Mouse (Mus musculus) intestine, postnatal 0 days (tissue): ENCODE data around the gene Man1c1. TPM values are rescaled to one million over a fixed set of nuclear protein-coding genes. Genes with fewer than 3 reads are reported as not detected.
A peak's percentile ranks its signal among the peaks of the same experiment; 100 is the strongest.

Source experiments
- ATAC-seq: fragments of 200-750 bp; cut with Nextera tagmentation; 2 replicates; pipeline ENCODE4 v1.8.0; 2017; ENCODE audit warnings: mild to moderate bottlenecking, moderate TSS enrichment, moderate library complexity
- H3K27ac ChIP-seq: fragments of 300-500 bp; sonication (generic); 2 replicates; pipeline ENCODE4 v1.5.1; 2014; ENCODE audit warnings: mild to moderate bottlenecking, low read depth, low read length, moderate library complexity
- H3K27me3 ChIP-seq: fragments of 300-500 bp; sonication (generic); replicated peaks from 2 replicates; pipeline ENCODE4 v1.6.1; 2014; ENCODE audit warnings: low read length, mixed read lengths; ENCODE audit not compliant: control insufficient read depth, insufficient read depth
- H3K36me3 ChIP-seq: fragments of 300-500 bp; sonication (generic); 2 replicates; pipeline ENCODE4 v1.6.1; 2014; ENCODE audit warnings: mild to moderate bottlenecking, moderate library complexity; ENCODE audit not compliant: control insufficient read depth, insufficient read depth
- H3K4me1 ChIP-seq: fragments of 300-500 bp; sonication (generic); replicated peaks from 2 replicates; pipeline ENCODE4 v1.6.1; 2014; ENCODE audit warnings: antibody characterized with exemption, low read length, mixed read lengths; ENCODE audit not compliant: control insufficient read depth, insufficient read depth
- H3K4me2 ChIP-seq: fragments of 300-500 bp; sonication (generic); replicated peaks from 2 replicates; pipeline ENCODE4 v1.6.1; 2014; ENCODE audit warnings: low read depth, mild to moderate bottlenecking, moderate library complexity
- H3K4me3 ChIP-seq: fragments of 300-500 bp; sonication (generic); 2 replicates; pipeline ENCODE4 v1.5.1; 2014; ENCODE audit warnings: low read depth, low read length
- H3K9ac ChIP-seq: fragments of 300-500 bp; sonication (generic); 2 replicates; pipeline ENCODE4 v1.6.1; 2014; ENCODE audit warnings: mild to moderate bottlenecking, low read depth, low read length
- H3K9me3 ChIP-seq: fragments of 300-500 bp; sonication (generic); 2 replicates; pipeline ENCODE4 v1.6.1; 2016; ENCODE audit warnings: mixed run types; ENCODE audit not compliant: control insufficient read depth
- CTCF ChIP-seq: sonication (generic); IDR thresholded peaks from 2 replicates; pipeline ENCODE4 v1.5.1; 2016; ENCODE audit warnings: low read depth, mild to moderate bottlenecking, control low read depth, antibody characterized with exemption, moderate library complexity
- WGBS: fragments of 180-500 bp; shearing (Covaris S2); extraction: QIAGEN DNeasy Blood & Tissue Kit; methylation state at CpG from one replicate; pipeline ENCODE4 v1.1.7; 2014; 5-methylcytosine and 5-hydroxymethylcytosine counted together
- polyA plus RNA-seq: library from polyadenylated mRNA; unstranded; fragments of >200 nt; fragmentation: Nextera tagmentation; extraction: Ambion mirVana; gene quantifications from 2 replicates; pipeline ENCODE4 v1.2.1, GENCODE M21; 2015

The Man1c1 gene
- polyA plus RNA-seq, 1 experiment from 2014 or later: 1.7 TPM

DNA sequence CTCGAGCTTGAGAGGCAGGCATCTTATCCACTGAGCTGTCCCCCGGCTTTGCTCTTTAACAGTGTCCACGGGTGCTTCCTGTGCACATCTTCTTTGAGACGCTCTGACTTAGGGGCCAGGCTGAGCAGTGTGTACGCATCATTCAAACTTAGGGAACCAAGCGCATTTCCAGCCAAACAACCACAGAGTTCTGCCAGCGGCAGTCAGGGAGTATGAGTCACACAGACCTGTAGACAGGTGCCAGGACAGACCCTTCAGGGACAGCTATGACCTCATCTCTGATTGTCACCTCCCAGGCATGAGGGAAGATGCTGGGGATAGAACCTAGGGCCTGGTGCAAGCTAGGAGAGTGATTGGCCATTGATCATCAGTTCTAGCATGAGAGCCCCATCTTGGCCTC is 144.9 kb downstream of the Man1c1 start:
- TF ChIP-seq CTCF: no peak
- Histone ChIP-seq H3K9ac (no peak overlapping the region), H3K9me3 (no peaks in the 10 kb centered on the region), H3K4me2 (no peak overlapping the region), H3K4me3 (no peak overlapping the region), H3K4me1 (no peaks in the 10 kb centered on the region), H3K36me3 (no peaks in the 10 kb centered on the region; the same call in 1 of the 2 replicates), H3K27me3 (no peaks in the 10 kb centered on the region), H3K27ac (no peak overlapping the region)
- WGBS: 70% methylated on average over 7 of the region's 7 CpGs
- ATAC-seq: no peak

DNA sequence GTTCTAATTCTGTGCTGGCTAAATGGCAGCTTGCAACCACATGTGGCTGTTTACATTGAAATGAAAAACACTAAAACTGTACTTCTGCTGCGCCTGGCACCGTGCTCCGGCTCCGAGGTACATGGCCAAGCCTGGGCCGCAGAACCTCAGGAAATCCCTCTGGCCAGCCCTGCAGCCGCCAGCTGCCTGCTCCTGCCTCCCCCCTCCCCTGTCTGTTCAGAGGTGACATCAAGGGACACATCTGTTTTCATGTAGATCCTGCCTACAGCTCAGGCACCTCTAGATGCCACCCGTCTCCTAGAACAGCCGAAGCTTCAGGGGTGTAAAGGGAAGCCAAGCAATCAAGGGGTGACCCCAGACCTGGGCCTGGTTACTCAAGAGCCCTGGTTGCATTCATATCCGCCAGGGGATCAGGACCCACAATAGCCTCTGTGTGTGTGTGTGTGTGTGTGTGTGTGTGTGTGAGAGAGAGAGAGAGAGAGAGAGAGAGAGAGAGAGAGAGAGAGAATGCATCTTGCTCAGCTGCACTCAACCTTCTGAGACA is 145.4 kb downstream of the Man1c1 start:
- no peaks in the 10 kb centered on the region; the same call in 1 of the 2 replicates for H3K36me3 ChIP-seq
- H3K4me3 ChIP-seq: no peak overlapping the region
- 64% methylated on average over 9 of the region's 9 CpGs for WGBS
- H3K27me3 ChIP-seq: no peaks in the 10 kb centered on the region
- H3K4me2 ChIP-seq: no peak overlapping the region
- no peak overlapping the region for H3K9ac ChIP-seq
- H3K4me1 ChIP-seq: no peaks in the 10 kb centered on the region
- H3K9me3 ChIP-seq: no peaks in the 10 kb centered on the region
- ATAC-seq: no peak
- H3K27ac ChIP-seq: no peak overlapping the region
- TF ChIP-seq CTCF: no peak

DNA sequence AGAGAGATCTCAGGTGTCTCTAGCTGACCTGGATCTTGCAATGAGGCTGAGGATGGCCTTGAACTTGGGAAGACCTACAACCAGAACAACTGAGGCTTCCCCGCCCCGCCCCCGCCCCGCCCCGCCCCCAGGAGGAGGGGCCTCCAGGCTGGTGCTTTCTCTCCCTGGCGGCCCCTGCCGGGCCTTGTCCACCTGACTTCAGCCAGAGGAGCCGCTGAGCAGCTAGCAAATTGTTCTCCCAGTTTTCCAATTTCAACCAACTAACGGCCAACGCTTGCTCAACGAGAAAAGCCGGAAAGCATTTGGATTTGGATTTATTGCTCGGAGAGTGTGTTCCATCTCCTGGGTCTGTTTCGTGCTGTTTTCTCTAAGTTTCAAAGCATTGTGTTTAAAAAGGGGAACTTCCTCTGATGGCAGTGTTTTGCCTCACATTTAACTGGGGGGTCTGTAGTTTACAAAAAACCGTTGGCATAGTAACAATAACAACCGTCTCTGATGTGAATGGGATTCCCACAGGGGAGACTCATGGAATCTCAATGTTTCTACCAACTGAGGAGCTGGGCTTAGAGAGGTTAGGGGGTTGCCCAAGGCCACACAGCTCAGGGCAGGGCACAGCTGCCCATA is 146.4 kb downstream of the Man1c1 start:
- TF ChIP-seq CTCF: 0 out of 2 replicates have a peak, but pooled peaks have one; percentile 21
- peak overlapping the region; percentile 7; the same call in 1 of the 2 replicates for H3K27ac ChIP-seq
- no peaks in the 10 kb centered on the region for H3K9me3 ChIP-seq
- H3K9ac ChIP-seq: no peak overlapping the region
- no peaks in the 10 kb centered on the region; the same call in 1 of the 2 replicates for H3K36me3 ChIP-seq
- H3K4me1 ChIP-seq: no peaks in the 10 kb centered on the region
- H3K4me3 ChIP-seq: no peak overlapping the region
- H3K27me3 ChIP-seq: no peaks in the 10 kb centered on the region
- 20% methylated on average over 16 of the region's 16 CpGs for WGBS
- ATAC-seq: no peak
- no peak overlapping the region for H3K4me2 ChIP-seq

DNA sequence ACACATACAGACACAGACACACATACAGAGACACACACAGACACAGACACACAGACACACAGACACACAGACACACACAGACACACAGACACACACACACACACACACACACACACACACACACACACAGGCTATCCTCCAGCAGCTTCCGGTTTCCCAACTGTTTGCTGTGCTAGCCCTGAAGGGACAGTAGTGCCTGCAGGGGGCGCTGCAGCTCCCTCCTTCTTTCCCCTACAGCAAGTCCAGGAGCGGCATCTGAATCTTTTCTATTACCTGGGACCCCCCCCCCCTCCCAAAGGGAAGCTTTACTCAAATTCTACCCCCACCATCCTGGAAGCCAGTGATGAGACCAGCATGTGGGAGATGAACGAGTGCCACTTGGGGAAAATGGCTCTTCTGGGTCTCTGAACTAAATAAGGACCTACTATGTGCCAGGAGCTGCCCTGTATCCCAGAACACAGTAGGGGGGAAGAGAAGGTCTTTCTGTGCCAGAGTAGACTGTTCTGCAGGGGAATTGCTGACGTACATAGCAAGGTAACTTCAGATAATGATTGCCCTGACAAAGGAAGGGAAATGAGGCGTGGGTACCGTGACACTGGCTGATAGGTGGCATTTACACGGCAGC is 148.0 kb downstream of the Man1c1 start:
- Histone ChIP-seq H3K9ac (no peak overlapping the region), H3K4me3 (no peak overlapping the region), H3K36me3 (no peaks in the 10 kb centered on the region), H3K27me3 (no peaks in the 10 kb centered on the region), H3K27ac (no peak overlapping the region), H3K4me2 (no peak overlapping the region), H3K9me3 (no peaks in the 10 kb centered on the region), H3K4me1 (no peaks in the 10 kb centered on the region)
- 68% methylated on average over 8 of the region's 8 CpGs for WGBS
- ATAC-seq: no peak
- peak; percentile 61 for TF ChIP-seq CTCF

DNA sequence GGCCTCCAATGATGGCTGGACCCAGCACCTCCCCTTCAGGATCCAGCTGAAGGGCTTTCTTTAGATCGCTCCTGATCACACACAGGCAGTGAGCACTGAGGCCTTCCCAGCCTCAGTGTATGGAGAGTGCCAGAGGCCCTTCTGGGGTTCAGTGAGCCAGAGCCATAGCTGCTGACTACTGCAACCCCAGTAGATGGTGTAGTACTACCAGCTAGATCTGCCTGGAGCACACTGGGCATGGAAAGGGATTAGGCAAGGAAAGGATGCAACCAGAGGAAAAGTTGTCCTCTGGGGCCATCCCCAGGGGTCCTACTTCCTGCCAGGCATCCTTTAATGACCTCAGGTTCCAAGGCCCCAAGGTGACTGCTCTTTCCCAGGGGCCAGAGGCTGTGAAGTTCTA is 150.5 kb downstream of the Man1c1 start:
- H3K27me3 ChIP-seq: no peaks in the 10 kb centered on the region
- H3K9ac ChIP-seq: no peak overlapping the region
- no peak overlapping the region for H3K27ac ChIP-seq
- TF ChIP-seq CTCF: peak; percentile 38
- 85% methylated on average over 1 of the region's 1 CpGs for whole genome bisulfite sequencing
- H3K4me2 ChIP-seq: no peak overlapping the region
- H3K4me1 ChIP-seq: no peaks in the 10 kb centered on the region
- peaks cover 2% of the 10 kb centered on the region; the same call in 1 of the 2 replicates for H3K36me3 ChIP-seq
- no peak for ATAC-seq
- no peak overlapping the region for H3K4me3 ChIP-seq
- peaks cover 5% of the 10 kb centered on the region; the same call in 1 of the 2 replicates for H3K9me3 ChIP-seq

DNA sequence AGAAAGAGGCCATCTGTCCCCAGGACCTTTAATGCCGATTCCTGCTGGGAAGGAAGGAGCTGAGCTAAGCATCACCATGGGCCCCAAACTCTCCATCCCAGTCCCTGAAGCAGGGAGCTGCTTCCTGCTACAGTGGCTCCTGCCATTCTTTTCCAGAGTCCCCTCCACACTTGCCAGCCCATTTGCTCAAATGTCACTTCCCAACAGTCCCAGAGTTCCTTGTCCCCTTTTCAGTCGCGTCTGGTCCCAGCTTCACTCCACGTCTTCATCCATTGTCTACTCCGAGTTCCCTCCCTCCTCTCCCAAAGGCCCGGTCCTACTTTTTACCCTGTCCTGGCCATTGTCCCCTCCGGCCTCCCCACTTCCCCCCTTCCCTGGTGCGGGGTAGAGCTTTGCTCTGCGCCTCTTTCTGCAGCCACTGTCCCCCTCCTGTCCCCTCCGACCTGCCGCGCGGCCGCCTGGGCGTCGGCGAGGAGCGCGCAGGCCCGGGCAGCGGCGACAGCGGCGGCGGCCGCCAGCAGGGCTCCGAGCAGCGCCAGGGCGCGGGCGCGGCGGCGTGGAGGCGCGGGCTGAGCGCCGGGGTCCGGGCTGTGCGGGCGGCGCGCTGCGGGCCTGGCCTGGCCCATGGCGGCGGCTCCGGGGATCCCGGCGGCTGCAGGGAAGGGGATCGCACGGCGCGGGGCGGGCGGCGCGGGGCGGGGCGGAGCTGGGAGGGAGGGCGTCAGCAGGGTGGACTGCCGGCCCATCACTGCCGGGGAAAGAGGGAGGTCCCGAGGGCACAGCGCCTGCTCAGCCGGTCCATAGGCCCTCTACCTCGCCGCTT is 152.4 kb downstream of the Man1c1 start, which contains the start of gene Selenon:
Selenon (minus strand) TSS at position 673 of the 823 bp plus-strand sequence.
- H3K4me1 ChIP-seq: no peaks in the 10 kb centered on the region
- peak within 1 kb of the TSS; percentile 61 for H3K9ac ChIP-seq
- peaks cover 2% of the 10 kb centered on the region; the same call in 1 of the 2 replicates for H3K36me3 ChIP-seq
- H3K27me3 ChIP-seq: no peaks in the 10 kb centered on the region
- peak within 1 kb of the TSS; percentile 82 for H3K4me2 ChIP-seq
- TF ChIP-seq CTCF: no peak
- H3K27ac ChIP-seq: 0 out of 2 replicates have a peak within 1 kb of the TSS, but pooled peaks have one; percentile 23
- peaks cover 5% of the 10 kb centered on the region; the same call in 1 of the 2 replicates for H3K9me3 ChIP-seq
- peak; percentile 36 for ATAC-seq
- under 1% methylated on average over 64 of the region's 67 CpGs for WGBS
- peak within 1 kb of the TSS; percentile 42 for H3K4me3 ChIP-seq
